ENCODE assay signal across 9 mouse cellular contexts in the genomic region with DNA sequence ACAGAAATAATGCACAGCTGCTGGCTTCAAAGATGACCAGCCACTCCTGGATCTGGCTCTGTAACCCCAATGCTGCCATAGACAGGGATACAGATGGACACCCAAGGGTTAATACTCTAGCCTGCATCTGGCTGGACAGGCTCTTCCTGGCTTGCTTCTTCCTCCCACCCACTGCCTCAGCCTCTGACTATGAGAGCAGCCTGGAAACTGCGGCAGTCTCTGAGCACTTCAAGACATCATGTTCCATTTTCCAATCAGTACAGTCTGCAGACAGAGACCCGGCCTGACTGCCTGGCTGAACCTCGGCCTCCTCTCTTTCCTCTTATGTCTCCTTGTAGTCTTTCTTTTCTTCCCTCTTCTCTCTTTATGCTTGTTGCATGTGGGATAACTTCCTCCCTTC. TPM values are rescaled to one million over a fixed set of nuclear protein-coding genes. Genes with fewer than 3 reads are reported as not detected.
DNase-seq lines count a peak whose midpoint lies in the region; ATAC-seq and TF ChIP-seq lines count a peak whose summit lies in the region.
"Had no signal": no experiment of that assay in that cellular context is flagged by ENCODE, and none has a peak within 500 bp of the region (broad histone marks: within the 10 kb centered on the region; RNA-seq: fewer than 3 reads in every experiment).

No protein-coding gene starts in this region.

- no peak for TF ChIP-seq RAD21 in MEL (IDR thresholded peaks at IDR 0.05; ENCODE audit: low read depth, low read length)

- peaks cover 0 to 7% of the 10 kb centered on the region in 2 experiments; a peak in 2 of 4 replicates for H3K4me1 ChIP-seq in MEL (ENCODE audit: control insufficient read depth in 1 of 2, insufficient read depth in 2 of 2, low read length in 2 of 2)
- peaks cover 41% of the 10 kb centered on the region for H3K4me1 ChIP-seq in forebrain, embryonic 15.5 days
- H3K4me1 ChIP-seq in intestine, embryonic 16.5 days (ENCODE audit: control insufficient read depth, insufficient read depth, low read length), result peaks cover 14% of the 10 kb centered on the region
- H3K4me1 ChIP-seq in neural tube, embryonic 12.5 days, result peaks cover 22% of the 10 kb centered on the region; the same call in 1 of the 2 replicates

- peak overlapping the region; percentile 84 for H3K4me2 ChIP-seq in forebrain, embryonic 15.5 days (replicated peaks)
- H3K4me2 ChIP-seq in intestine, embryonic 16.5 days (ENCODE audit: low read depth, low read length), result peak overlapping the region; percentile 72
- peak overlapping the region; percentile 76 for H3K4me2 ChIP-seq in neural tube, embryonic 12.5 days (replicated peaks)

- ATAC-seq in forebrain, embryonic 15.5 days (replicated peaks), result no peak
- ATAC-seq in intestine, embryonic 16.5 days, result no peak
- ATAC-seq in neural tube, embryonic 12.5 days (ENCODE audit: low FRiP score, low read depth), result no peak

- H3K36me3 ChIP-seq in MEL (ENCODE audit: control insufficient read depth in 1 of 2, insufficient read depth in 2 of 2, low read length in 2 of 2), result no peaks in the 10 kb centered on the region; a peak in 1 of 4 replicates
- H3K36me3 ChIP-seq in forebrain, embryonic 15.5 days, result no peaks in the 10 kb centered on the region
- 0 out of 2 replicates have a peak, but pooled peaks cover 6% of the 10 kb centered on the region for H3K36me3 ChIP-seq in intestine, embryonic 16.5 days (ENCODE audit: control insufficient read depth, insufficient read depth, low read length)
- no peaks in the 10 kb centered on the region for H3K36me3 ChIP-seq in neural tube, embryonic 12.5 days
- H3K36me3 ChIP-seq: G1E had no signal

- no peak overlapping the region for H3K27ac ChIP-seq in MEL (ENCODE audit: control insufficient read depth, low read depth, low read length)
- H3K27ac ChIP-seq in forebrain, embryonic 15.5 days (replicated peaks), result peak overlapping the region; percentile 82; the same call in 1 of the 2 replicates
- 0 out of 2 replicates have a peak overlapping the region, but pooled peaks have one; percentile 6 for H3K27ac ChIP-seq in intestine, embryonic 16.5 days (ENCODE audit: low read length)
- H3K27ac ChIP-seq in neural tube, embryonic 12.5 days, result no peak overlapping the region

- DNase-seq in heart, adult 11 months, result peak; percentile 97
- DNase-seq in heart, adult 9 months (ENCODE audit: low spot score in 2 of 2), result no peak
- peak; percentile 9 for DNase-seq in MEL (ENCODE audit: low read depth, low spot score)
- no peak for DNase-seq in thymus, adult 18-20 months
- DNase-seq in gastrocnemius, adult 8-10 months (ENCODE audit: low spot score in 2 of 2), result no peak

- TF ChIP-seq CTCF in MEL (IDR thresholded peaks at IDR 0.05 in 2 of 3, conservative IDR thresholded peaks at IDR 0.05 in 1 of 3; ENCODE audit: control insufficient read depth in 1 of 3, insufficient read depth in 1 of 3, low read depth in 2 of 3, low read length in 3 of 3, poor library complexity in 1 of 3, severe bottlenecking in 1 of 3), result no peak

- no peak for TF ChIP-seq POLR2A in MEL (IDR thresholded peaks at IDR 0.05; ENCODE audit: control insufficient read depth in 1 of 2, insufficient read depth in 1 of 2, low read depth in 1 of 2, low read length in 2 of 2, poor library complexity in 1 of 2)

- H3K4me3 ChIP-seq in MEL (ENCODE audit: control insufficient read depth in 1 of 2, insufficient read depth in 1 of 2, low read depth in 2 of 2, low read length in 2 of 2), result no peak overlapping the region
- peak overlapping the region; percentile 59 for H3K4me3 ChIP-seq in forebrain, embryonic 15.5 days
- H3K4me3 ChIP-seq in intestine, embryonic 16.5 days (ENCODE audit: low read length), result peak overlapping the region; percentile 66
- peak overlapping the region; percentile 70; the same call in 1 of the 2 replicates for H3K4me3 ChIP-seq in neural tube, embryonic 12.5 days

- TF ChIP-seq EP300 in MEL (IDR thresholded peaks at IDR 0.05; ENCODE audit: low read depth in 1 of 2, low read length in 2 of 2), result no peak

- 17% methylated on average over 3 of the region's 3 CpGs for WGBS in forebrain, embryonic 15.5 days
- 13% methylated on average over 3 of the region's 3 CpGs for WGBS in intestine, embryonic 16.5 days
- WGBS in neural tube, embryonic 12.5 days, result 48% methylated on average over 3 of the region's 3 CpGs

- no peak overlapping the region for H3K9ac ChIP-seq in MEL (ENCODE audit: control insufficient read depth, low read depth, low read length, poor library complexity, severe bottlenecking)
- no peak overlapping the region for H3K9ac ChIP-seq in forebrain, embryonic 15.5 days (replicated peaks)
- H3K9ac ChIP-seq in intestine, embryonic 16.5 days (ENCODE audit: low read depth, low read length), result peak overlapping the region; percentile 86
- no peak overlapping the region for H3K9ac ChIP-seq in neural tube, embryonic 12.5 days

- peaks cover 13% of the 10 kb centered on the region in 2 experiments for H3K27me3 ChIP-seq in MEL (ENCODE audit: control insufficient read depth in 1 of 2, insufficient read depth in 2 of 2, low read length in 2 of 2)
- no peaks in the 10 kb centered on the region for H3K27me3 ChIP-seq in forebrain, embryonic 15.5 days
- peaks cover 12% of the 10 kb centered on the region for H3K27me3 ChIP-seq in intestine, embryonic 16.5 days (replicated peaks; ENCODE audit: control insufficient read depth, insufficient read depth, low read length)
- H3K27me3 ChIP-seq in neural tube, embryonic 12.5 days (replicated peaks), result no peaks in the 10 kb centered on the region

- H3K79me2 ChIP-seq in MEL (ENCODE audit: control insufficient read depth, insufficient read depth, low read length, poor library complexity), result no peaks in the 10 kb centered on the region; the same call in 1 of the 2 replicates

- no peaks in the 10 kb centered on the region for H3K9me3 ChIP-seq in MEL (replicated peaks; ENCODE audit: insufficient read depth, low read length)
- no peaks in the 10 kb centered on the region for H3K9me3 ChIP-seq in forebrain, embryonic 15.5 days
- H3K9me3 ChIP-seq in intestine, embryonic 16.5 days (ENCODE audit: control insufficient read depth, low read length), result no peaks in the 10 kb centered on the region
- H3K9me3 ChIP-seq in neural tube, embryonic 12.5 days, result no peaks in the 10 kb centered on the region
- H3K9me3 ChIP-seq: G1E had no signal

TF ChIP-seq in MEL, 35 proteins besides CTCF, POLR2A, EP300 and RAD21:
- TF ChIP-seq ZKSCAN1 (IDR thresholded peaks at IDR 0.05; ENCODE audit: low read depth, low read length), result no peak

RNA-seq across cellular contexts. Expression of gene Csf1, which starts 1.6 kb away (rescaled TPM):
- total RNA-seq in MEL (2012; rRNA removed), result 0.10 and 0.12 TPM in 2 replicates
- polyA plus RNA-seq in MEL (2012; ENCODE audit: insufficient read depth in 1 of 2, insufficient read length in 2 of 2, low read depth in 1 of 2, low replicate concordance in 2 of 2, missing spikeins in 1 of 2), result under 1 TPM in 1 of 2 experiments, not detected in 1; 0.19 TPM
- 6.5 and 7.9 TPM in 2 replicates for polyA plus RNA-seq in forebrain, embryonic 15.5 days (2015; fragmentation: Nextera tagmentation; extraction: Ambion mirVana)
- 11.8 and 13.9 TPM in 2 replicates for polyA plus RNA-seq in intestine, embryonic 16.5 days (2015; fragmentation: Nextera tagmentation; extraction: Ambion mirVana)
- polyA plus RNA-seq in neural tube, embryonic 12.5 days (2016; fragmentation: Nextera tagmentation; extraction: Ambion mirVana), result 7.2 and 8.1 TPM in 2 replicates
- 1 to 10 TPM; 5.0 to 7.4 (median 6.8) TPM for total RNA-seq in gastrocnemius, adult 8-10 months (2022)

Comparison
In these comparisons a context has a peak if more than half of its experiments do, and no peak if none do; other contexts are left out.
1. DNase-seq: peak in heart, adult 11 months (single experiment) and MEL (single experiment); none in heart, adult 9 months (0 of 2), thymus, adult 18-20 months (0 of 2) and gastrocnemius, adult 8-10 months (0 of 2).
2. H3K27ac ChIP-seq: peak in forebrain, embryonic 15.5 days (single experiment) and intestine, embryonic 16.5 days (single experiment); none in MEL (single experiment) and neural tube, embryonic 12.5 days (single experiment).
3. H3K4me3 ChIP-seq: peak in forebrain, embryonic 15.5 days (single experiment), intestine, embryonic 16.5 days (single experiment) and neural tube, embryonic 12.5 days (single experiment); none in MEL (0 of 2).
4. Peak in every context shown above with its lines, with median percentiles within 50 percentile points of each other: H3K4me2 ChIP-seq.